Mouse (Mus musculus) kidney, postnatal 0 days (tissue): ENCODE results near the gene Cbx1. TPM values are rescaled to one million over a fixed set of nuclear protein-coding genes. Genes with fewer than 3 reads are reported as not detected.

Experiments used
- ATAC-seq: fragments of 200-750 bp; cut with Nextera tagmentation; replicated peaks from 2 replicates; pipeline ENCODE4 v1.8.0; 2017; ENCODE audit warnings: low read depth, moderate number of reproducible peaks, moderate TSS enrichment, moderate library complexity; ENCODE audit not compliant: low FRiP score
- DNase-seq: peaks from one replicate; pipeline ENCODE4 v3.0.0-alpha.2; 2016; ENCODE audit warnings: low spot score
- H3K27ac ChIP-seq: fragments of 300-500 bp; sonication (generic); 2 replicates; pipeline ENCODE4 v1.5.1; 2014; ENCODE audit warnings: mild to moderate bottlenecking
- H3K27me3 ChIP-seq: fragments of 300-500 bp; sonication (generic); 2 replicates; pipeline ENCODE4 v1.6.1; 2014; ENCODE audit warnings: low read length, mixed read lengths; ENCODE audit not compliant: insufficient read depth
- H3K36me3 ChIP-seq: fragments of 300-500 bp; sonication (generic); 2 replicates; pipeline ENCODE4 v1.6.1; 2014; ENCODE audit warnings: low read length, mixed read lengths; ENCODE audit not compliant: insufficient read depth
- H3K4me1 ChIP-seq: fragments of 300-500 bp; sonication (generic); replicated peaks from 2 replicates; pipeline ENCODE4 v1.6.1; 2014; ENCODE audit warnings: antibody characterized with exemption, low read length, mixed read lengths; ENCODE audit not compliant: insufficient read depth
- H3K4me2 ChIP-seq: fragments of 300-500 bp; sonication (generic); 2 replicates; pipeline ENCODE4 v1.6.1; 2014; ENCODE audit warnings: mild to moderate bottlenecking, low read length, moderate library complexity, mixed read lengths
- H3K4me3 ChIP-seq: fragments of 300-500 bp; sonication (generic); replicated peaks from 2 replicates; pipeline ENCODE4 v1.5.1; 2014; ENCODE audit warnings: low read depth, low read length
- H3K9ac ChIP-seq: fragments of 300-500 bp; sonication (generic); 2 replicates; pipeline ENCODE4 v1.6.1; 2014; ENCODE audit warnings: low read depth, low read length
- H3K9me3 ChIP-seq: fragments of 300-500 bp; sonication (generic); replicated peaks from 2 replicates; pipeline ENCODE4 v1.6.1; 2016; ENCODE audit warnings: low read length, inconsistent platforms, mixed read lengths
- CTCF ChIP-seq: IDR thresholded peaks from 2 replicates; pipeline ENCODE4 v1.5.1; 2016; ENCODE audit warnings: antibody characterized with exemption, low read depth, mild to moderate bottlenecking, moderate library complexity
- WGBS: fragments of 180-500 bp; shearing (Covaris S2); extraction: QIAGEN DNeasy Blood & Tissue Kit; methylation state at CpG from one replicate; pipeline ENCODE4 v1.1.7; 2014; 5-methylcytosine and 5-hydroxymethylcytosine counted together
- polyA plus RNA-seq: library from polyadenylated mRNA; unstranded; fragments of >200 nt; fragmentation: Nextera tagmentation; extraction: Ambion mirVana; gene quantifications from 2 replicates; pipeline ENCODE4 v1.2.1, GENCODE M21; 2015

The Cbx1 gene
- polyA plus RNA-seq, 1 experiment from 2014 or later: 101 TPM

DNA sequence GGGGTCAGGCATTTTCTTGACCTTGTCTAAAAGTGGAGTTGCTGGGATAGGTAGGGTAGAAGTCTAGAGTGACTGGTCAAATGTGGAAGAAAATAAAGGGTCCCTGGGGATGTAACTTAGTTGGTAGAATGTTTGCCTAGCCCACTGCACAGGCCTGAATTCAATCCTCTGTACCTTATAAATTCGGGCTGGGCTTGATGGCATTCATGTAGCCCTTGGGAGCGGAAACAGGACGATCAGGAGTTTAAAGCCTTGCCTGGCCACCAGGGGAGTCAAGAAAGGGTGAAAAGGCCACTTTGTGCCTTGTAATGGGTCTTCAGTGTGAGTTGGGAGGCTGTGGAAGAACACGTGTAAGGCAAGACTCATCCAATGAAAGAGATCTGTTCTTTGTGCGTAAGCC lies 1.1 kb downstream of the Cbx1 start:
- Histone ChIP-seq H3K4me3 (peak overlapping the region; percentile 78), H3K9me3 (no peaks in the 10 kb centered on the region), H3K4me1 (peaks cover 12% of the 10 kb centered on the region), H3K36me3 (no peaks in the 10 kb centered on the region), H3K27me3 (no peaks in the 10 kb centered on the region), H3K4me2 (peak overlapping the region; percentile 54), H3K9ac (peak overlapping the region; percentile 85), H3K27ac (peak overlapping the region; percentile 90; the same call in 1 of the 2 replicates)
- WGBS: 10% methylated on average over 5 of the region's 5 CpGs
- DNase-seq (no peak), ATAC-seq (no peak)
- peak; percentile 40 for TF ChIP-seq CTCF

DNA sequence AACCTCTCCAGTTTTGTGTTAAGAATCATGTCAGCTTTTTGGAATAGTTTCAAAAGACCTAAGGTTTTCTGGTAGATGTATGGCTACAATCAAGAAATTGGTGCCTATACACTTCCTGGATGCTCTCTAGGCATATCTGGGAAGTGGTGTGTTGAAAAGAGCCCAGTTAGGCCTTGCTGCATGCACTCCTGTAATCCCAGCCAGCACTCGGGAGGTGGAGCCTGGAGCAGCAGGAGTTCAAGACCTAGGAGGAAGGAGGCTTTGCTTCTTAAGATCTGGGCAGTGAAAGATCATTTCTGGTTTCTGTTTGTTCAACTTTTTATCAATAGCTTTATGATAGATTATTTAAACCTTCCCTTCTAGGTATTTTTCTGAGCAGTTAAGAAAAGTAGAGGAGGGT lies 1.8 kb downstream of the Cbx1 start:
- Histone ChIP-seq H3K9ac (no peak overlapping the region), H3K4me3 (no peak overlapping the region)
- WGBS: 4% methylated on average over 1 of the region's 1 CpGs

DNA sequence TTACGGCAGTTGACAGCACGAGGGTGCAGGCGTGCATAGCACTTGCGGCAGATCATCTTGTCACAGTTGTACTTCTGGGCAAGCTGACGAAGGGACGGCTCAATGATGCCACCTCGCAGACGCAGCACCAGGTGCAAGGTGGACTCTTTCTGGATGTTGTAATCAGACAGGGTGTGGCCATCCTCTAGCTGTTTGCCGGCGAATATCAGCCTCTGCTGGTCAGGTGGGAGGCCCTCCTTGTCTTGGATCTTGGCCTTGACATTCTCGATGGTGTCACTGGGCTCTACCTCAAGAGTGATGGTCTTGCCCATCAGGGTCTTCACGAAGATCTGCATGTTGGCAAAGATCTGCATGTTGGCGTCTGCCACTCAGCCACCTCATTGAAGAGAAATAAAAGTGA lies 6.6 kb downstream of the Cbx1 start:
- ATAC-seq: no peak
- Histone ChIP-seq H3K4me3 (no peak overlapping the region), H3K9ac (no peak overlapping the region), H3K9me3 (no peaks in the 10 kb centered on the region), H3K27ac (no peak overlapping the region), H3K36me3 (peaks cover 8% of the 10 kb centered on the region), H3K4me2 (no peak overlapping the region), H3K4me1 (peaks cover 8% of the 10 kb centered on the region), H3K27me3 (no peaks in the 10 kb centered on the region)
- WGBS: 93% methylated on average over 13 of the region's 13 CpGs
- no peak for DNase-seq
- no peak for TF ChIP-seq CTCF

More for the DNA sequence above, 1.8 kb downstream of the Cbx1 start:
- Histone ChIP-seq H3K9me3 (no peaks in the 10 kb centered on the region), H3K27ac (no peak overlapping the region), H3K4me2 (peak overlapping the region; percentile 54), H3K36me3 (no peaks in the 10 kb centered on the region), H3K27me3 (no peaks in the 10 kb centered on the region), H3K4me1 (peaks cover 12% of the 10 kb centered on the region)
- no peak for TF ChIP-seq CTCF
- ATAC-seq (no peak), DNase-seq (no peak)

DNA sequence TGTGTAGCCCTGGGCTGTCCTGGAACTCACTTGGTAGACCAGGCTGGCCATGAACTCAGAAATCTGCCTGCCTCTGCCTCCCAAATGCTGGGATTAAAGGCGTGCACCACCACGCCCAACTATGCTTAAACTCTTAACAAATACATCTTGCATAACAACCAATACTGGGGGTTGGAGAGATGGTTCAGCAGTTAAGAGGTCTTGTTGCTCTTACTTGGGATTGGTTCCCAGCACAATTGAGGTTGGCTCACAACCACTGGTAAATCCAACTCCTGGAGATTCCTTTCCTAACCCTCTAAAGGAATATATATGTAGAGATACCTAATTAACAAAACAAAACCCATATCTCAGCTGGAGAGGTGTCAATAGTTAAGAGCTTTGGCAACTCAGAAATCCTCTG lies 7.2 kb downstream of the Cbx1 start:
- Histone ChIP-seq H3K4me3 (no peak overlapping the region), H3K36me3 (peaks cover 14% of the 10 kb centered on the region), H3K9me3 (no peaks in the 10 kb centered on the region), H3K9ac (no peak overlapping the region), H3K27ac (no peak overlapping the region), H3K4me1 (0 out of 2 replicates have a peak, but pooled peaks cover 3% of the 10 kb centered on the region), H3K27me3 (no peaks in the 10 kb centered on the region), H3K4me2 (no peak overlapping the region)
- 100% methylated on average over 2 of the region's 2 CpGs for WGBS
- TF ChIP-seq CTCF: no peak
- DNase-seq: no peak
- no peak for ATAC-seq

DNA sequence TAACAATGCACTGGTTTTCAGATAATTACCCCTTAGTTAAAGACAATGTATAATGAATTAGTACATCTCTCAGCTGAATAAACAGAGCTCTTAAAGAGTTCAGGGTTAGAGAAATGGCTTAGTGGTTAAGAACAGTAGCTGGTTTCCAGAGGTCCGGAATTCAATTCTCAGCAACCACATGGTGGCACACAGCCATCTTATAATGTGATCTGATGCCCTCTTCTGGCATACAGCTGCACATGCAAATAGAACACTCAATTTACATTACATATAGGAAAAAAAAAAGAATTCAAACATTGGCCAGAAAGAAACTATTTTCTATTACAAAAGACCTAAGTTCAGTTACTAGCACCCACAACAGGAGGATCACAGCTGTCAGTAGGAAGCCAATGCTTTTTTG lies 7.7 kb downstream of the Cbx1 start:
- Histone ChIP-seq H3K4me3 (no peak overlapping the region), H3K9ac (no peak overlapping the region), H3K27me3 (no peaks in the 10 kb centered on the region), H3K27ac (no peak overlapping the region), H3K9me3 (no peaks in the 10 kb centered on the region), H3K36me3 (peaks cover 18% of the 10 kb centered on the region), H3K4me2 (no peak overlapping the region), H3K4me1 (0 out of 2 replicates have a peak, but pooled peaks cover 3% of the 10 kb centered on the region)
- peak; percentile 61 for DNase-seq
- 41% methylated on average over 1 of the region's 1 CpGs for WGBS
- ATAC-seq: no peak
- peak; percentile 63 for TF ChIP-seq CTCF

DNA sequence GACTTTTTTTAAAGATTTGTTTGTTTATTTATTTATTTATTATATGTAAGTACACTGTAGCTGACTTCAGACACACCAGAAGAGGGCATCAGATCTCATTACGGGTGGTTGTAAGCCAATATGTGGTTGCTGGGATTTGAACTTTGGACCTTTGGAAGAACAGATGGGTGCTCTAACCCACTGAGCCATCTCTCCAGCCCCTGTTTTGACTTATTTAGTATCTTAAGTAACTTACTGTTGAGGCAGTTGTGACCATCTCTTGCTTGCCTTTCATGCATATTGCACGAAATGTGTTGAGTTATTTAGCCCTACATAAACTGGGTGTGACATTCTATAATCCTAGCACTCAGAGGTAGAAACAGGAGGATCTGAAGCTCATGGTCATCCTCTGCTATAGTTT lies 10.6 kb downstream of the Cbx1 start:
- H3K9ac ChIP-seq: no peak overlapping the region
- no peak overlapping the region for H3K27ac ChIP-seq
- H3K9me3 ChIP-seq: no peaks in the 10 kb centered on the region
- no peak for TF ChIP-seq CTCF
- DNase-seq (no peak), ATAC-seq (no peak)
- 0 out of 2 replicates have a peak, but pooled peaks cover 3% of the 10 kb centered on the region for H3K4me1 ChIP-seq
- no peaks in the 10 kb centered on the region for H3K27me3 ChIP-seq
- H3K4me3 ChIP-seq: no peak overlapping the region
- no peak overlapping the region for H3K4me2 ChIP-seq
- WGBS: 81% methylated on average over 2 of the region's 2 CpGs
- H3K36me3 ChIP-seq: peaks cover 32% of the 10 kb centered on the region

DNA sequence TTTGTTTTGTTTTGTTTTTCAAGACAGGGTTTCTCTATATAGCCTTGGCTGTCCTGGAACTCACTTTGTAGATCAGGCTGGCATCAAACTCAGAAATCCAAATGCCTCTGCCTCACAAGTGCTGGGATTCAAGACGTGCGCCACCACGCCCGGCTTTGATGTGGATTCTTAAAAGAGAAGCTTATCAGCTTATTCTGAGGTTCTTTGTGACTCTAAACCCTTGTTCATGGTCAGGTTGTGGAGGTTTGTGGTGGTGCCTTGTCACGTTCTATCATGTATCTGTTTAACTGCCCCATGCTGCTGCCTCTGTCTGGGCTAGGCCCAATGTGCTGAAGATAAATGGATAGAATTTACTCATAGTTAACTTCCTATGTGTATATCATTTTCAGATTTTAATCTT lies 16.7 kb downstream of the Cbx1 start:
- no peak for ATAC-seq
- Histone ChIP-seq H3K27me3 (no peaks in the 10 kb centered on the region), H3K27ac (no peak overlapping the region), H3K36me3 (peaks cover 60% of the 10 kb centered on the region), H3K9me3 (no peaks in the 10 kb centered on the region), H3K9ac (no peak overlapping the region), H3K4me2 (no peak overlapping the region), H3K4me1 (no peaks in the 10 kb centered on the region), H3K4me3 (no peak overlapping the region)
- no peak for DNase-seq
- 94% methylated on average over 5 of the region's 5 CpGs for WGBS
- no peak for TF ChIP-seq CTCF
